Mouse (Mus musculus) limb, embryonic 14.5 days (tissue): ENCODE results near the gene Efna2. TPM values are rescaled to one million over a fixed set of nuclear protein-coding genes. Genes with fewer than 3 reads are reported as not detected.

ENCODE experiments used
- ATAC-seq: fragments of 200-750 bp; cut with Nextera tagmentation; 2 replicates; pipeline ENCODE4 v1.8.0; 2017; ENCODE audit warnings: low read depth, moderate number of reproducible peaks, moderate TSS enrichment; ENCODE audit not compliant: low FRiP score
- DNase-seq: peaks from one replicate; pipeline ENCODE4 v3.0.0-alpha.2; 2015; ENCODE audit warnings: low spot score
- H3K27ac ChIP-seq: fragments of 300-500 bp; sonication (generic); replicated peaks from 2 replicates; pipeline ENCODE4 v1.5.1; 2014; ENCODE audit warnings: low read depth, mild to moderate bottlenecking, low read length, moderate library complexity, mixed read lengths
- H3K27me3 ChIP-seq: fragments of 300-500 bp; sonication (generic); 2 replicates; pipeline ENCODE4 v1.6.1; 2014; ENCODE audit warnings: low read length, mixed read lengths; ENCODE audit not compliant: control insufficient read depth, insufficient read depth
- H3K36me3 ChIP-seq: fragments of 300-500 bp; sonication (generic); 2 replicates; pipeline ENCODE4 v1.6.1; 2014; ENCODE audit warnings: mild to moderate bottlenecking, low read length, moderate library complexity, mixed read lengths; ENCODE audit not compliant: control insufficient read depth, insufficient read depth
- H3K4me1 ChIP-seq: fragments of 300-500 bp; sonication (generic); 2 replicates; pipeline ENCODE4 v1.6.1; 2014; ENCODE audit warnings: antibody characterized with exemption, low read length, mixed read lengths; ENCODE audit not compliant: control insufficient read depth, insufficient read depth
- H3K4me2 ChIP-seq: fragments of 300-500 bp; sonication (generic); replicated peaks from 2 replicates; pipeline ENCODE4 v1.6.1; 2014; ENCODE audit warnings: low read depth, mild to moderate bottlenecking, low read length, moderate library complexity; ENCODE audit not compliant: severe bottlenecking
- H3K4me3 ChIP-seq: fragments of 300-500 bp; sonication (generic); replicated peaks from 2 replicates; pipeline ENCODE4 v1.5.1; 2014; ENCODE audit warnings: low read length
- H3K9ac ChIP-seq: fragments of 300-500 bp; sonication (generic); 2 replicates; pipeline ENCODE4 v1.6.1; 2014; ENCODE audit warnings: mild to moderate bottlenecking, low read depth, low read length, moderate library complexity; ENCODE audit not compliant: severe bottlenecking
- H3K9me3 ChIP-seq: fragments of 300-500 bp; sonication (generic); 2 replicates; pipeline ENCODE4 v1.6.1; 2016; ENCODE audit warnings: low read length; ENCODE audit not compliant: control insufficient read depth
- POLR2A ChIP-seq: fragments of 200-500 bp; IDR thresholded peaks from 2 replicates; pipeline ENCODE4 v1.8.0; 2012; ENCODE audit warnings: inconsistent platforms, mild to moderate bottlenecking, moderate library complexity, borderline replicate concordance; ENCODE audit not compliant: insufficient read depth, insufficient read length; ENCODE audit errors: extremely low read depth
- WGBS: fragments of 180-500 bp; shearing (Covaris S2); extraction: QIAGEN DNeasy Blood & Tissue Kit; methylation state at CpG from one replicate; pipeline ENCODE4 v1.1.7; 2014; 5-methylcytosine and 5-hydroxymethylcytosine counted together
- polyA plus RNA-seq, 2 experiments: library from polyadenylated mRNA; depleted of rRNA in 1 of 2; stranded (reverse) in 1 of 2; unstranded in 1 of 2; fragments of >200 nt; fragmentation: Nextera tagmentation in 1 of 2; extraction: Ambion mirVana in 1 of 2; gene quantifications; 2 replicates each; pipeline versions ENCODE4 v1.2.1 to v1.2.3; 2012 to 2014

The Efna2 gene
- polyA plus RNA-seq, 2 experiments: 31.5 to 41.7 TPM

DNA sequence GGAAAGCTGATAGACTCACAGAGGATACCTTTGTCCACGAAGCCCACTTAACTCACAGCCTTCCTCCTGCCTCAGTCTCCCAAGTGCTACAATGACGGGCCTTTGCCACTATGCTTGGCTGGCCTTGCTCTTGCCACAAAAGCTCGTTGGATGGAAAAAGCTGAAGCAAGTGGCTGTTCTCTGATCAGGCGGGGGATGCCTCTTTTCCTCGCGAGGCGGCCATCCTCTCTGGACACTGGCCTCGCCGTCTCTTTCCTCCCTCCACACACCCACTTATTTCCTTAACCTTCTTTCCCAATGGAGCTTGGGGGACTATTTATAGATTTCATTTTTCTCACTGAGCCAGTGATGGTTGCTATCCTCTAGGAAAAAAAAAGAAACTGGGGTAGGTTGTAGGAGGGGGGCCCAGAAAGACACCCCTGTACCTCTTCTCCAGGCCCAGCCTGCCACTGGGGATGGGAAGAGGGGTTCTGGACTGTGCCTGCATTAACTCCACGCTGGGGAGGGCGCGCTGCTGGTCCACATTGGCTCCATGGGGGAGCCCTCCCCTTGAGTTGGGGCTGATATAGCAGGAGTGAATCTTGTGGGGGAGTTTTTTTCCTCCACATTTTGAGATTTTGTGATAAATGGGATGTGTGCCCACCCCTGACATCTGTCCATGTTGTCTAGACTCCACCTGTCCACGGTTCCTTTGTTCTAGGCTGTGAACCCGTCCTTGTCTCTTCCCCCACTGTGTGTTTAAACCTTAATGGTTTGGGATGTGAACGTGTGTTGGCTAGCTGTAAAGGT is 21.9 kb upstream of the Efna2 start:
- H3K4me2 ChIP-seq: no peak overlapping the region
- no peaks in the 10 kb centered on the region for H3K9me3 ChIP-seq
- H3K27ac ChIP-seq: no peak overlapping the region
- H3K9ac ChIP-seq: no peak overlapping the region
- peaks cover 61% of the 10 kb centered on the region for H3K4me1 ChIP-seq
- no peaks in the 10 kb centered on the region for H3K27me3 ChIP-seq
- peaks cover 56% of the 10 kb centered on the region for H3K36me3 ChIP-seq
- WGBS: 64% methylated on average over 15 of the region's 15 CpGs
- DNase-seq: no peak
- no peak for ATAC-seq
- no peak overlapping the region for H3K4me3 ChIP-seq
- no peak for TF ChIP-seq POLR2A

DNA sequence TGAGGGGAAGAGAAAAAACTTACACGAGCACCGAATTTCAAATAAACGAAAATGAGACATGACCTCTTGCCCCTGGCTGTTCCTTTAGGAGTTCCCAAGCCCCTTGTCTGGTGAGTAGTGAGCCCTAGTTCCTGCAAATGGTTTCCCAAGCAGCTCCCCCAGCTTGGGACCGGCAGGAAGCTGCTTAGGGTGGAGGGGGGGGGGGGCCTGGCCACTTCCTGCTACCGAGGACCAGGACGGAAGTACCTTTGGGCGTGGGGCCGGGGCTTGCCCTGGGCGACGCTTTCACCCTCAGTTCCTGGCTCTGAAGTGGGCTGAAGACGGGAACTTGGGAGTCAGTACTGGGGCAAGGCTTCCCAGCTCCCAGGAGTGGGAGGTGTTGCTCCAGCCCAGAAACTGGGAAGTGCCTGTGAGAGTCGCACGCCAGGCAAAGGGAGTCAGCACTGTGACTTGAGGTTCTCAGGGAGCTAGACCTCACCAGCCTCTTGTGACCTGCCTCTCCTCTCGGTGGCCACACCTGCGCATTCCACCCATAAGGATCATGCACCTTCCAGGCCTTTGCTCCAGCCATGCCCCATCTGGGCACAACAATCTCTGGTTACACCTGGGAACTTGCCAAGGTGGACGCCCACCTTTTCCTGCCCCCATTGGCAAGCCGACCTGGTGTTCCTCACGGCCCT is 20.8 kb upstream of the Efna2 start:
- 5% methylated on average over 18 of the region's 18 CpGs for WGBS
- Histone ChIP-seq H3K27ac (peak overlapping the region; percentile 83), H3K4me1 (peaks cover 54% of the 10 kb centered on the region), H3K27me3 (no peaks in the 10 kb centered on the region), H3K4me2 (peak overlapping the region; percentile 81; the same call in 1 of the 2 replicates), H3K9ac (0 out of 2 replicates have a peak overlapping the region, but pooled peaks have one; percentile 16), H3K36me3 (peaks cover 45% of the 10 kb centered on the region), H3K4me3 (peak overlapping the region; percentile 2; the same call in 1 of the 2 replicates), H3K9me3 (no peaks in the 10 kb centered on the region)
- TF ChIP-seq POLR2A: no peak
- ATAC-seq: no peak
- DNase-seq: no peak

DNA sequence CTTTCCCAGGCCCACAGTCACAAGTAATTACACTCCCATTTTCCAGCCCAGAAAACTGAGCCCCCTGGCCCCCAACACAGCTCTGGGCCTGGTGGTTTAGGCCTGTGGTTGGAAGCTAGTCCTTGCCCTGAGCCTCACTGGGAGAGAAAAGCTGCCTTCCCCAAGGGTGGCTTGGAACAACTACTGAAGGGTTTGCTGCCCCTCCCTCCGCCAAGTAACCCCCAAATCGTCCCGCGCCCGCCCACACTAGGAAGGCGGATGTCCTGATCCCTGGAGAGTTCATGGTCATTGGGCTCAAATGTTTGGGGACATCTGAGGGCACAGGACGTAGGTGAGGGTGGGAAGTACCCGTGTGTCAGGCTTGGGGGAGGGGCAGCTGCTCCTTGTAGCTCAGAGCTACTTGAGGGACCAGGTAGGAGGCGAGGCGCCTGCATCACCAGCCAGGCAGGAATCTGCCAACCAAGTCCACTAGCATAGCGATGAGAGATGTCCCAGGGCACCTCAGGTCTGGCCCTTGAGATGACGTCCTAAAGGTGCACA is 20.2 kb upstream of the Efna2 start:
- H3K9me3 ChIP-seq: no peaks in the 10 kb centered on the region
- TF ChIP-seq POLR2A: no peak
- H3K4me2 ChIP-seq: peak overlapping the region; percentile 81
- DNase-seq (no peak), ATAC-seq (peak; percentile 2; the same call in 1 of the 2 replicates)
- H3K27ac ChIP-seq: peak overlapping the region; percentile 83
- H3K36me3 ChIP-seq: peaks cover 39% of the 10 kb centered on the region
- H3K4me1 ChIP-seq: peaks cover 54% of the 10 kb centered on the region
- peak overlapping the region; percentile 35; the same call in 1 of the 2 replicates for H3K9ac ChIP-seq
- H3K4me3 ChIP-seq: peak overlapping the region; percentile 43
- WGBS: 8% methylated on average over 12 of the region's 12 CpGs
- no peaks in the 10 kb centered on the region for H3K27me3 ChIP-seq

DNA sequence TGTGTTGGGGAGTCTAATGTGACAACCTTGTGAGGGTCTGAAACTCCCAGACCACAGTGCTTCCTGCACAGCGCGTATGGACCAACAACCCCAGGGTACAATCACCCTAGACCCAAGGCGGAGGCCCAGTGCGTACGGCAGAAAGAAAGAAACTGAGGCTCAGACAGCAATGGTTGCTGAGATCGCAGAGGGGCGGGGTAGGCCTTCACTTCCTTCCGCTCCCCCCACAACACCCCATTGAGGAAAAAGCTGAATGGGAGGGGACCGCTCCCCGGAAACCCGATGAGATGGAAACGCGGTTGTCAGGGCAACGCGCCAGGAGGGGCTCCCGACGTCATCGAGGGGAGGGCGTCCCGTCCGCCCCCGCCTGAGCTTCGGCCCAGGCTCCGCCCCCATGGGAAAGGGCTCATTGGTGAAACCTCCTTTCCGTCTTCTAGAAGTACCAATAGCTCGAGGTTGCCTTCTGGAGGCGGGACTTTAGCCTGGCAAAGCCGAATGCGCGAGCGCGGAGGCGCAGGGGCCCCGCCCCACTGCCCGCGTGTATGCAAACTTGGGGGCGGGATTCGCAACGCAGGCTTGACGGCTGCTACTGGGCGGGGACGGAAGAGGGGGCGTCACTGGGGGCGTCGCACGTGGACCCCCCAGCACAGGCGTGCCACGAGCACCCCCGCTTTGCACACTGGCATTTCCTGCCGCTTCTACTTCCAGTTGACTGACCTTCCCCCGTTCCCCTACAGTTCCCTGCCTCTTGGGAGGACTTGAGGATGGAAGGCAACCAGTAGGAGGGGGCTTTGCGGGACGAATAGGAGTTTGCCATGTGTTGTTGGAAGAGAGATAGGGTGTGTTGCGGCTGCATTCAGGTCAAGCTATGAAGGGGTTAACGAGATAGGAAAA is 19.5 kb upstream of the Efna2 start:
- no peaks in the 10 kb centered on the region for H3K9me3 ChIP-seq
- peak; percentile 99 for DNase-seq
- H3K36me3 ChIP-seq: peaks cover 32% of the 10 kb centered on the region
- peak; percentile 84 for ATAC-seq
- peak overlapping the region; percentile 35; the same call in 1 of the 2 replicates for H3K9ac ChIP-seq
- H3K4me2 ChIP-seq: peak overlapping the region; percentile 81
- 0% methylated on average over 47 of the region's 55 CpGs for WGBS
- H3K4me3 ChIP-seq: peak overlapping the region; percentile 43
- H3K27ac ChIP-seq: peak overlapping the region; percentile 87
- no peak for TF ChIP-seq POLR2A
- H3K27me3 ChIP-seq: no peaks in the 10 kb centered on the region
- peaks cover 61% of the 10 kb centered on the region for H3K4me1 ChIP-seq
